Mouse (Mus musculus): ENCODE results near the gene Cntrob. TPM values are rescaled to one million over a fixed set of nuclear protein-coding genes. Genes with fewer than 3 reads are reported as not detected.
"Not testable (repeated sequence)": the region's sequence is repeated elsewhere in the genome, so short reads cannot be mapped to it uniquely, and the experiment has no call there.

Gene Cntrob
- total RNA-seq, 4 experiments from 2014 or later: 6.4 to 14.8 (median 10.0) TPM

- DNase-seq: no peak
These were observed 16.9 kb upstream of the Cntrob start, which contains the start of gene Rnf227 for GRCm38 (mm10) chr11:69340161-69341131. Gene Rnf227 (plus strand): TSS chr11:69340461.

DNA sequence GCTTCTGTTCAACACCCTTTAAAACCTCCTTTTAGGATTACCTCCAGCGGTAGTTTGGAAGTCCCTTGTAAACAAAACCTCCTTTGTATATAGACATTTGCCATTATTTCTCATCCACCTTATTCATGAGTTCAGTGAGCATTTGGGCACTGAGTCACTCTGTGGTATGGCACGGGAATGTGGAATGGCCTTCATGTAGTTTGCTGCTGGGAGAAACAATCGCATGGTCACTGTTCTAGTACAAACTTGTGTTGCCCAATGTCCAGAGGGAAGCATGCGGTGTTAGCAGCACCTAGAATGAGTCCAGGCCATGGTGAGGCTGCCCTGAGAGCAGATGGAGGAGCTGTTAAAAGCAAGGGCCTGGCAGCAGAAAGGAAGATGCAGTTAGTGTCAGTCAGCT lies 11.2 kb upstream of the Cntrob start:
- no peak for DNase-seq

DNA sequence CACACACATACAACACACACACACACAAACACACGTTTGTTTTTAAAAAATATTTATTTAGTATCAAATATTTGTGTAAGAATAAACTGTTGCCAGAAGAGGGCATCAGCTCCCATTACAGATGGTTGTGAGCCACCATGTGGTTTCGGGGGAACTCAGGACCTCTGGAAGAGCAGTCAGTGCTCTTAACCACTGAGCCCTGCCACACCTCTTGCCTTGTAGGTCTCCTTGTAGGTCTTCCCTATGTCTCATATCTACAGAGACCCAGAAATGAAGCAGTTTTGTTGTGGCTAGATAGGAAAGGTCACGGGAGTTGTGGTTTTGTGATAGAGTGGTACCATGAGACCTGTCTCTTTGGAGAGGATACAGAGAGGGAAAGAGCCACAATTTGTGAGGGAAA lies 10.3 kb upstream of the Cntrob start:
- no peak for DNase-seq

GRCm38 (mm10) chr11:69332713-69333253 lies 9.2 kb upstream of the Cntrob start:
- no peak for DNase-seq

GRCm38 (mm10) chr11:69331929-69332405 lies 8.4 kb upstream of the Cntrob start:
- DNase-seq: peak; percentile 67

GRCm38 (mm10) chr11:69331152-69331551 lies 7.6 kb upstream of the Cntrob start:
- no peak for DNase-seq

- no peak for DNase-seq
These were observed 4.9 kb upstream of the Cntrob start for GRCm38 (mm10) chr11:69328517-69328916.

- DNase-seq: no peak
These were observed 4.1 kb upstream of the Cntrob start for GRCm38 (mm10) chr11:69327648-69328047.

DNA sequence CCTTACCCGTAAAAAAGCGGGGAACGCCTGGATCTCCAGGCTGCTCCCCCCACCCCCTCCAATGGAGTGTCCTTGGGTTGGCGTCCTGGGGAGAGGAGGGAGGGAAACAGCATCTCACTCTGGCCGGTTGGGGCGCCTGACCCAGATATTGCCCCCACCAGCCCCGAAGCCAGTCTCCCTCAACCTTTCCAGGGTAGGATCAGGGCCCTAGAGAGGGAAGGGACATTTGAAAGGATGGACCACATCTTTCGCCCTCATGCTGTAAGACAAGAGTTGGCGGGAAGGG lies 3.5 kb upstream of the Cntrob start:
- no peak for DNase-seq

DNA sequence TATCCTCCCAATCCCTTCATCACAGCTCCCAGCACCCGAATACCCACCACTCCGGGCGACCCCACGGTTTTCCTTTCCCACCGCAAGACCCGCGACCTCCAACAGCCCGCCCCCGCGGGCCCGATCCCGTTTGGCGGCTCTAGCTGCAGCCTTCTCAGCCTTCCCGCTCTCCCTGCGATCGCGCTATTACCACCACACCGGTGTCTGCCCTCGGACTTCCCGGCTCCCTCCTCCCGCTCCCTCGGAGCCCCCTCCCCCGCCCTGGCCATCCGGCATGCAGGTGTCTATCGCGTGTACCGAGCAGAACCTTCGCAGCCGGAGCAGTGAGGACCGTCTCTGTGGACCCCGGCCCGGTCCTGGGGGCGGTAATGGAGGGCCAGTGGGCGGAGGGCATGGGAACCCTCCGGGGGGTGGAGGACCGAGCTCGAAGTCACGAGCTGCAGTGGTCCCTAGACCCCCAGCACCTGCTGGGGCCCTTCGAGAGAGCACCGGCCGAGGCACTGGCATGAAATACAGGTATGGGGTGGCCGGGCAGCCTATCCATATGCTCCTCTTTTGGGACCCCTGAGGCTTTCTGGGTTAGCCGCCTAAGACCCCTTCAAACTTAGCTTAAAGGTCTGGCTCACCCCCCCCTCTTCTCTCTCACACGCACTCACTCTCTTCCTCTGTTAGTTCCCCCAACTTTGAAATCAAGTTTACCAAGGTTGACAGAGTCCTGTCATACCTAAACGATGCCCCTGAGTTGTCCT lies 3.0 kb upstream of the Cntrob start:
- no peak for DNase-seq

- peak; percentile 83 for DNase-seq
These were observed 2.2 kb upstream of the Cntrob start, which contains the start of gene Kcnab3 for GRCm38 (mm10) chr11:69325628-69326407. Gene Kcnab3 (plus strand): TSS chr11:69326258.

DNA sequence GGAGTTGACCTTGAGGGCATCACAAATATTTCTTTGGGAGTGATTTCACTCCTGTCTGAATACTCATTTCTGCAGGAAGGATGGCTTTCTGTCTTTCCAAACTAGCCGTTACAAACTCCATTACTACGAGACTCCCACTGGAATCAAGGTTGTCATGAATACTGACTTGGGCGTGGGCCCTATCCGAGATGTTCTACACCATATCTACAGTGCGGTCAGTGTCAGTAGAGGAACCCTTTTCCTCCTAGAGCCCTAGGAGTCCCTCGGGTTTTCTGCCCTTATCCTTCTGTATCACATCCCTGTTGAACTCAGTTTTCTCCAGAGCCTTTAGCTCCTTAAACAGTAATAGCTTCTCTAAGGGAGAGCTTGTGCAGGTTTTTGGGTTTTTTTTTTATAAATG lies 1.2 kb upstream of the Cntrob start:
- DNase-seq: no peak

DNA sequence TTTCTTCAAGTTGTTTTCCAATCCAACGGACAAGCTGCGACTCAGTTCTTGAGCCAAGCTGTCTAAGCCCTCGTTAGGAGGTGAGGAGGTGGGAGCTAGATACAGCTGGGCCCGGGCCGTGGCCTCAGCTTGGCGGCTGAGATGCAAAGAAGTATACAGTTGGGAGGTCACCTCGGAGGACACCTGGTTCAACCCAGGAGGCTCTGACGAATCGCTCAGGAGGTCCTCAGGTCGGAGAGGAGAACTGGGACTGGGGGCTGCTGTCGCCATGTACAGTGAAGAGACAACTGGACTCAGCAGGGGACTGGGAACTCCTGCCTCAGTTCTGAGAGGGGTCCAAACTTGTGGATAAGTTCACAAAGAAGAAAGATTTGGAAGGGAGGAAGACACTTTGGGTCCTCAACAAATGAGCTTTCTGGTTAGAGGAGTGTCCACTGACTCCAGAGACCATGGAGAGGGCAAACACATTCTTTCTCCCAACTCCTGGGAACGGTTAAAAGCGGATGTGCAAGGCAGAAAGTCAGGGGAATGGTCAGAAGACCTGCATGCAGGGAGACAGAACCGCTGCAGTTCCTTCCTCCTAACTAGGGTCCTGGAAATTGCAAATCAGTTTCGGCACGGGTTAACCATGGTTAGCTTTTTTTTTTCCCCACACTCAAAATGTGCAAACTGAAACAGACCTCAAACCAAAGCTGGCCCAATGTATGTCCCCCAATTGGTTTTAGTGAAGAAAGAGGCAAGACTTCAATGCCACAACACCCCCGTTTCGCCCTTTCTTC lies 693 bp downstream of the Cntrob start:
- DNase-seq: no peak

- no peak for DNase-seq
These were observed 1.6 kb downstream of the Cntrob start for GRCm38 (mm10) chr11:69322010-69322409.

- no peak for DNase-seq
These were observed 2.0 kb downstream of the Cntrob start for GRCm38 (mm10) chr11:69321580-69321979.

- DNase-seq: not testable (repeated sequence)
These were observed 5.6 kb downstream of the Cntrob start for GRCm38 (mm10) chr11:69318000-69318399.

- no peak for DNase-seq
These were observed 7.2 kb downstream of the Cntrob start for GRCm38 (mm10) chr11:69316361-69316760.

DNA sequence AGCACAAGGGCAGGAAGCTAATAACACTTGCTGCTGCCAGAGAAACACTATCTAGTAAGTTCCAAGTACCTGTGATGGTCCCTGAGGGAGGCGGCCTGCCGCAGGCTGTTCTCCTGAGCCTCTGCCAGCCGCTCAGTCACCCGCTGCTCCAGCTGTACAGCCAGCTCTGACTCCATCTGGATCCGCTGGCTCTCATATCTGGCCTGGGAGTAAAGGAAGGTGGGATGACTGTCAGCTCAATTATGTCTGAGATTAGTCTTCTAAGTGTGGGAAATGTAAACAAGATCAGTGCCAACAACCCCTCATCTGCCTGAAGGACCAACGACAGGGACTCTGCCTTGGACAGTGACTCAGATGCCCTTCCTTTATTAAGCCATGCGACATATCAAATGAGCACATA lies 12.3 kb downstream of the Cntrob start:
- no peak for DNase-seq

DNA sequence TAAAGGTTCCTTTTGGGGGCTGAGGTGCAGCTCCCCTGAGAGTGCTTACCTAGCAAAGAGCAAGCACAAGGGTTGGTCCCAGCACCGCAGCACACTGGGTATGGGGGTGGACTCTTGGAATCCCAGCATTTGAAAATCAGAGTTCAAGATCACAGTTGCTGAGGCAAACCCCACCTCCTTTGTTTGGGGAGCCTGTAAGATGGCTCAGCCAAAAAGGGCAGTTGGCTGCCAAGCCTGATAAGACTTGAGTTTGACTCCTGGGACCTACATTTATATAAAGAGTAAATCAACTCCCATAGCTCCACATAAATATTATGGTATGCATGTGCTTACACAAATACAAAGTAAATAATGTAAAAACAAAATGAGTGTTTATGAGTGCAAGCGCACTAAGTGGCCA lies 17.5 kb downstream of the Cntrob start:
- DNase-seq: no peak

DNA sequence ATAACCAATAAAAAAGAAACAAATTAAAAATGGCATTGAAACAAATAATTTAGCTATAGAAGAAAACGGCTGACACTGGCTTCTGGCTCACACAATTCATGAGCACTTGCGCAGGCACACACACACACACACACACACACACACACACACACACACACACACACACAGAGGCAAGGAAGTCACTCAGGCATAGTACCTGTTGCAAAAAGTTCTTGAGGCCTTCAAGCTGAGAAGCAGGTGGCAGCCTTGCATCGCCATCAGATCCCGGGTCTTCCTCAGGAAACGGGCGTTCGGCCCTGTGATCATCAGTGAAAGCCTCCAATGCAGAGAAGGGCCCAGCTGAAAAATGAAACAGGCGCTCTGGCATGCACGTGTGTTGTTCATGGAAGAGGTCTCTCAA lies 18.3 kb downstream of the Cntrob start:
- no peak for DNase-seq

DNA sequence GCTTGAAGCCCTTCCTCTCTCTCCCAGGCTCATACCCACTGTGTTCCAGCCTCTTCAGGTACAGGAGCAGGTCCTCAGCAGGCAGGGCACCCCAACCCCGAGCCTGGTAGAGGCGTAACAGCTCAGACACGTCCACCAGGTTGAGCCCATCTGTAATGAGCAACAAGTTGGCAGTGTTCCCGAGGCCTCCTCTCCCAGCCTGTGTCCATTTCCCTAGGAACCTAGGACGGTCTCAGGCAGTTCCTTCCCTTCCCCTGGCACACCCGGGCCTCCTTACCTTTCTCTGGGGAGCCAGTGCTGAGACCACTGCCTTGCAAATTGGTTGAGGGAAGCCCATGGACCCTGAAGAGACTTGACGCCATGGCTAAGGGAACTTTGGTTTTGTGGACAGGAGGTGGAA lies 20.8 kb downstream of the Cntrob start:
- no peak for DNase-seq

GRCm38 (mm10) chr11:69298231-69298630 lies 25.3 kb downstream of the Cntrob start:
- DNase-seq: no peak
